Mouse (Mus musculus): Measurements from ENCODE around the gene Ltb. TPM values are rescaled to one million over a fixed set of nuclear protein-coding genes. Genes with fewer than 3 reads are reported as not detected.
"Not testable (repeated sequence)": the region's sequence is repeated elsewhere in the genome, so short reads cannot be mapped to it uniquely, and the experiment has no call there.

Gene Ltb
- polyA plus RNA-seq, 1 experiment from 2014 or later, result 0.78 TPM

- 0 out of 2 replicates have a peak overlapping the region, but pooled peaks have one; percentile 25 for H3K9ac ChIP-seq (ENCODE audit: low read depth, low read length)
- peak overlapping the region; percentile 25; the same call in 1 of the 2 replicates for H3K27ac ChIP-seq (ENCODE audit: low read depth, low read length)
- H3K4me1 ChIP-seq (replicated peaks; ENCODE audit: control insufficient read depth, insufficient read depth, low read length), result peaks cover 20% of the 10 kb centered on the region
- H3K9me3 ChIP-seq (ENCODE audit: control insufficient read depth, low read length), result no peaks in the 10 kb centered on the region
- DNase-seq (ENCODE audit: low spot score) (no peak), ATAC-seq (replicated peaks; ENCODE audit: low FRiP score) (no peak)
- no peaks in the 10 kb centered on the region for H3K27me3 ChIP-seq (replicated peaks; ENCODE audit: control insufficient read depth, insufficient read depth, low read length)
- peaks cover 19% of the 10 kb centered on the region; the same call in 1 of the 2 replicates for H3K36me3 ChIP-seq (ENCODE audit: control insufficient read depth, insufficient read depth, low read length)
- H3K4me2 ChIP-seq, result peak overlapping the region; percentile 79
- 84% methylated on average over 5 of the region's 5 CpGs for WGBS
- H3K4me3 ChIP-seq (ENCODE audit: low read depth, low read length), result peak overlapping the region; percentile 12; the same call in 1 of the 2 replicates
These were observed 38.4 kb downstream of the Ltb start for GRCm38 (mm10) chr17:35232659-35233058.

GRCm38 (mm10) chr17:35233114-35233980 is 39.1 kb downstream of the Ltb start, which contains the start of gene Atp6v1g2:
Atp6v1g2 (plus strand) TSS chr17:35233660.
- 71% methylated on average over 18 of the region's 18 CpGs for WGBS
- ATAC-seq (replicated peaks; ENCODE audit: low FRiP score) (no peak), DNase-seq (ENCODE audit: low spot score) (no peak)
- H3K4me2 ChIP-seq, result peak within 1 kb of the TSS; percentile 79
- H3K9ac ChIP-seq (ENCODE audit: low read depth, low read length), result peak within 1 kb of the TSS; percentile 88
- peaks cover 19% of the 10 kb centered on the region; the same call in 1 of the 2 replicates for H3K36me3 ChIP-seq (ENCODE audit: control insufficient read depth, insufficient read depth, low read length)
- H3K4me3 ChIP-seq (ENCODE audit: low read depth, low read length), result peak within 1 kb of the TSS; percentile 71
- peak within 1 kb of the TSS; percentile 95 for H3K27ac ChIP-seq (ENCODE audit: low read depth, low read length)
- H3K9me3 ChIP-seq (ENCODE audit: control insufficient read depth, low read length), result no peaks in the 10 kb centered on the region
- H3K27me3 ChIP-seq (replicated peaks; ENCODE audit: control insufficient read depth, insufficient read depth, low read length), result no peaks in the 10 kb centered on the region
- peaks cover 20% of the 10 kb centered on the region for H3K4me1 ChIP-seq (replicated peaks; ENCODE audit: control insufficient read depth, insufficient read depth, low read length)

- Histone ChIP-seq H3K36me3 (ENCODE audit: control insufficient read depth, insufficient read depth, low read length) (peaks cover 19% of the 10 kb centered on the region; the same call in 1 of the 2 replicates), H3K27ac (ENCODE audit: low read depth, low read length) (peak overlapping the region; percentile 95), H3K4me2 (peak overlapping the region; percentile 79), H3K4me1 (replicated peaks; ENCODE audit: control insufficient read depth, insufficient read depth, low read length) (peaks cover 20% of the 10 kb centered on the region), H3K9ac (ENCODE audit: low read depth, low read length) (peak overlapping the region; percentile 88), H3K4me3 (ENCODE audit: low read depth, low read length) (peak overlapping the region; percentile 71)
- not testable (repeated sequence) for H3K27me3 ChIP-seq (replicated peaks; ENCODE audit: control insufficient read depth, insufficient read depth, low read length); ATAC-seq (replicated peaks; ENCODE audit: low FRiP score); DNase-seq (ENCODE audit: low spot score); H3K9me3 ChIP-seq (ENCODE audit: control insufficient read depth, low read length)
- WGBS, result 72% methylated on average over 7 of the region's 7 CpGs
These were observed 39.9 kb downstream of the Ltb start for GRCm38 (mm10) chr17:35234090-35234489.

DNA sequence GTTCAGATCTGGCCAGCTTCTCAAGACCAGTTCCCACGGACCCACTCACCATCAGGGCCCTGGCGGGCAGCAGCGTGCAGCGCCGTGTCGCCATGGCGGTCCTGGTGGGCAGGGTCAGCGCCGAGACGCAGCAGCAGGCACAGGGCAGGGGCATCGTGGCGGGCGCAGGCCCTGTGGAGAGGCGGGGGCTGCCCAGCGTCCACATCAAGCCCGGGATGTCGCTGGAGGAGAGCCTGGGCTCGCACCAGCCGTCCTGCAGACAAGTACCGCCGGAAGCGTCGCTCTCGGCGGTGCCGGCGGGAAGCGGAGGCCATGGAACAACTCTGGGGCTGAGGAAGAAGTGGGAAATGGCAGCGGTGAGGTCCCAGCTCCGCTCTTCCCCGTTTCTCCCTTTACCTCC is 40.7 kb downstream of the Ltb start:
- peak; percentile 61 for DNase-seq (ENCODE audit: low spot score)

DNA sequence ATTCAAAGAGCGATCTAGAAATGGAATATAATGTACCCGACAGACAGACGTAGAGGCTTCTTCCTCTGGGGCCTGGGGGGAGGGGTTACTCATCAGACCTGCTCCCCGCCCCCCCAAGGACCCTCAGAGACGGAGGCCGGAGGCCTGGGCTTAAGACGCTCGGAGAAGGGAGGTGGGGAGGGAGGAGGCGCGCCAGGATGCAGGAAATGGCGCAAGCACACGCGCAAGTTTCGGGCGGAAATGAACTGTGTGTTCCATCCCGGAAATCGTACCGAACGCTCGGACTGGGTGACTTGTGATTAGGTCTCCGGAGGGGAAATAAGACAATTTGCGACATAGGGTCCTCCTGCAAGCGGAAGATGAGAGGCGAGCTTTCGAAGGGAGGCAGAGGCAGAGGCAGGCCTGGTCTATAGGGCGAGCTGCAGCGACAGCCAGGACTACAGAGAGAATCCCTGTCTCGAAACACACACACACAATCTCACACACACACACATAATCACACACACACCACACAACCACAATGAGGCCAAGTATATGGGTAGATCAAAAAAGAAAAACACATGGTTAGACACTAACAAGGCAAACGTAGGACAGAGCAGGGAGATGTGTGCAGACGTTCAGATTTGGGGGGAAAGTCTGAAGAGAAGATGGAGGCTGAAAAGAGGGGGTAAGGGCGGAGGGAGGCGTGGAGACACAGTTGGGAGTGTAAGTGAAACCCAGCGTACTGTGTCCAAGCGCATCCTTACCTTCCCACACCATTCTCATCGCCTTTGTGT is 41.6 kb downstream of the Ltb start, which contains the start of gene Nfkbil1:
Gene Nfkbil1 (minus strand): TSS at position 179 of the 776 bp plus-strand sequence.
- Histone ChIP-seq H3K36me3 (ENCODE audit: control insufficient read depth, insufficient read depth, low read length) (peaks cover 12% of the 10 kb centered on the region; the same call in 1 of the 2 replicates), H3K4me2 (peak within 1 kb of the TSS; percentile 79), H3K27ac (ENCODE audit: low read depth, low read length) (peak within 1 kb of the TSS; percentile 95), H3K27me3 (replicated peaks; ENCODE audit: control insufficient read depth, insufficient read depth, low read length) (no peaks in the 10 kb centered on the region), H3K9ac (ENCODE audit: low read depth, low read length) (peak within 1 kb of the TSS; percentile 88), H3K9me3 (ENCODE audit: control insufficient read depth, low read length) (no peaks in the 10 kb centered on the region), H3K4me1 (replicated peaks; ENCODE audit: control insufficient read depth, insufficient read depth, low read length) (peaks cover 25% of the 10 kb centered on the region), H3K4me3 (ENCODE audit: low read depth, low read length) (peak within 1 kb of the TSS; percentile 71)
- whole genome bisulfite sequencing, result under 1% methylated on average over 35 of the region's 35 CpGs
- peak; percentile 84 for DNase-seq (ENCODE audit: low spot score)
- ATAC-seq (replicated peaks; ENCODE audit: low FRiP score), result peak; percentile 83

More for the DNA sequence above, 40.7 kb downstream of the Ltb start:
- Histone ChIP-seq H3K27ac (ENCODE audit: low read depth, low read length) (peak overlapping the region; percentile 95), H3K4me1 (replicated peaks; ENCODE audit: control insufficient read depth, insufficient read depth, low read length) (peaks cover 20% of the 10 kb centered on the region), H3K9me3 (ENCODE audit: control insufficient read depth, low read length) (no peaks in the 10 kb centered on the region), H3K9ac (ENCODE audit: low read depth, low read length) (peak overlapping the region; percentile 88), H3K4me3 (ENCODE audit: low read depth, low read length) (peak overlapping the region; percentile 71), H3K36me3 (ENCODE audit: control insufficient read depth, insufficient read depth, low read length) (peaks cover 12% of the 10 kb centered on the region; the same call in 1 of the 2 replicates), H3K4me2 (peak overlapping the region; percentile 79), H3K27me3 (replicated peaks; ENCODE audit: control insufficient read depth, insufficient read depth, low read length) (no peaks in the 10 kb centered on the region)
- 2% methylated on average over 31 of the region's 31 CpGs for WGBS
- ATAC-seq (replicated peaks; ENCODE audit: low FRiP score), result peak; percentile 11; the same call in 1 of the 2 replicates

DNA sequence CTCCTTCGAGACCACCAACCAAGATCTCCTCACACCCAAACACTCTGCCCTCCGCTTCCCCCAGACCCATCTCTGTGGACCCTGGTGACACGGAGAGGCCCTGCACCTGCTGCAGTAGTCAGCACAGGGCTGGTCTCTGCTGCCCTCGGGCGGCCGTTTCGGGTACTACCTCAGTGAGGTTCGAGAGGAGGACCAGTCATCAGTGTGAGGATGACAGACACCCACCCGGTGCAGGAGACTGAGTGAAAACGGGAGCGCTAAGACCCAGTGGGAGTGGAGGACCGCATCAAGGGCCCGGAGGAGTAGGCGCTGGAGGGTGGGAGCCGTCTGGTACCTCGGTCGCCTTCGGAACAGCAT is 42.1 kb downstream of the Ltb start:
- under 1% methylated on average over 18 of the region's 18 CpGs for WGBS

DNA sequence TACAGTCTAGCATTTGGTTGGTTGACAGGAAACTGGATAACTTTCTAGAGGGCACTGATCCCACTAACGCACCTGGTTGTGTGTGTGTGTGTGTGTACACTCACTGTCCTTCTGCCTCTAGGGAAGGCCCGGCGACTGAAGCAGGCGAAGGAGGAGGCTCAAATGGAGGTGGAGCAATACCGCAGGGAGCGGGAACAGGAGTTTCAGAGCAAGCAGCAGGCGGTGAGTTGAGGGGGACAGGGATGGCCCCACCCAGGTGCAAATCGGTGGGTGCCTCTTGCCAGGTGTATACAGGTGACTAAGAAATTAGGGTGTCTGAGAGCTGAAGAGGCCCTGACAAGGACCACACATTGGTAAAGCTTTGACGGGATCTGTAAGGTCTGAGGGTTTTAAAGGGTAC is 42.8 kb downstream of the Ltb start:
- no peak for DNase-seq (ENCODE audit: low spot score)
- WGBS, result 81% methylated on average over 9 of the region's 9 CpGs
- ATAC-seq (replicated peaks; ENCODE audit: low FRiP score), result no peak
- H3K4me2 ChIP-seq, result no peak overlapping the region
- no peak overlapping the region for H3K27ac ChIP-seq (ENCODE audit: low read depth, low read length)
- no peaks in the 10 kb centered on the region for H3K27me3 ChIP-seq (replicated peaks; ENCODE audit: control insufficient read depth, insufficient read depth, low read length)
- peaks cover 24% of the 10 kb centered on the region for H3K4me1 ChIP-seq (replicated peaks; ENCODE audit: control insufficient read depth, insufficient read depth, low read length)
- H3K9me3 ChIP-seq (ENCODE audit: control insufficient read depth, low read length), result no peaks in the 10 kb centered on the region
- H3K9ac ChIP-seq (ENCODE audit: low read depth, low read length), result no peak overlapping the region
- no peak overlapping the region for H3K4me3 ChIP-seq (ENCODE audit: low read depth, low read length)
- peaks cover 6% of the 10 kb centered on the region; the same call in 1 of the 2 replicates for H3K36me3 ChIP-seq (ENCODE audit: control insufficient read depth, insufficient read depth, low read length)

More for the DNA sequence above, 42.1 kb downstream of the Ltb start:
- H3K4me3 ChIP-seq (ENCODE audit: low read depth, low read length), result peak overlapping the region; percentile 71
- H3K27me3 ChIP-seq (replicated peaks; ENCODE audit: control insufficient read depth, insufficient read depth, low read length), result no peaks in the 10 kb centered on the region
- peaks cover 6% of the 10 kb centered on the region; the same call in 1 of the 2 replicates for H3K36me3 ChIP-seq (ENCODE audit: control insufficient read depth, insufficient read depth, low read length)
- peaks cover 27% of the 10 kb centered on the region for H3K4me1 ChIP-seq (replicated peaks; ENCODE audit: control insufficient read depth, insufficient read depth, low read length)
- no peaks in the 10 kb centered on the region for H3K9me3 ChIP-seq (ENCODE audit: control insufficient read depth, low read length)
- DNase-seq (ENCODE audit: low spot score), result peak; percentile 99
- peak; percentile 69 for ATAC-seq (replicated peaks; ENCODE audit: low FRiP score)
- peak overlapping the region; percentile 95; the same call in 1 of the 2 replicates for H3K27ac ChIP-seq (ENCODE audit: low read depth, low read length)
- peak overlapping the region; percentile 79 for H3K4me2 ChIP-seq
- peak overlapping the region; percentile 88 for H3K9ac ChIP-seq (ENCODE audit: low read depth, low read length)

GRCm38 (mm10) chr17:35237504-35237903 is 43.3 kb downstream of the Ltb start:
- H3K27me3 ChIP-seq (replicated peaks; ENCODE audit: control insufficient read depth, insufficient read depth, low read length), result no peaks in the 10 kb centered on the region
- no peaks in the 10 kb centered on the region for H3K9me3 ChIP-seq (ENCODE audit: control insufficient read depth, low read length)
- ATAC-seq (replicated peaks; ENCODE audit: low FRiP score), result no peak
- H3K4me2 ChIP-seq, result no peak overlapping the region
- H3K9ac ChIP-seq (ENCODE audit: low read depth, low read length), result no peak overlapping the region
- no peak overlapping the region for H3K4me3 ChIP-seq (ENCODE audit: low read depth, low read length)
- 91% methylated on average over 12 of the region's 12 CpGs for WGBS
- H3K27ac ChIP-seq (ENCODE audit: low read depth, low read length), result no peak overlapping the region
- H3K36me3 ChIP-seq (ENCODE audit: control insufficient read depth, insufficient read depth, low read length), result peaks cover 6% of the 10 kb centered on the region; the same call in 1 of the 2 replicates
- H3K4me1 ChIP-seq (replicated peaks; ENCODE audit: control insufficient read depth, insufficient read depth, low read length), result peaks cover 21% of the 10 kb centered on the region
- DNase-seq (ENCODE audit: low spot score), result no peak

Measured in liver, embryonic 11.5 days (tissue).